Mouse (Mus musculus) brain, embryonic 14.5 days (tissue): Measurements from ENCODE around the gene P4htm.
"Not testable (repeated sequence)": the region's sequence is repeated elsewhere in the genome, so short reads cannot be mapped to it uniquely, and the experiment has no call there.

Source experiments
- CTCF ChIP-seq: fragments of 200-500 bp; IDR thresholded peaks from 2 replicates; pipeline ENCODE4 v1.5.1; 2012; ENCODE audit warnings: inconsistent platforms, mild to moderate bottlenecking, moderate library complexity, borderline replicate concordance; ENCODE audit not compliant: insufficient read depth, insufficient read length; ENCODE audit errors: extremely low read depth
- POLR2A ChIP-seq: fragments of 200-500 bp; IDR thresholded peaks from 2 replicates; pipeline ENCODE4 v1.6.1; 2012; ENCODE audit warnings: mild to moderate bottlenecking, inconsistent platforms, borderline replicate concordance; ENCODE audit not compliant: poor library complexity, insufficient read depth, insufficient read length, severe bottlenecking; ENCODE audit errors: extremely low read depth

DNA sequence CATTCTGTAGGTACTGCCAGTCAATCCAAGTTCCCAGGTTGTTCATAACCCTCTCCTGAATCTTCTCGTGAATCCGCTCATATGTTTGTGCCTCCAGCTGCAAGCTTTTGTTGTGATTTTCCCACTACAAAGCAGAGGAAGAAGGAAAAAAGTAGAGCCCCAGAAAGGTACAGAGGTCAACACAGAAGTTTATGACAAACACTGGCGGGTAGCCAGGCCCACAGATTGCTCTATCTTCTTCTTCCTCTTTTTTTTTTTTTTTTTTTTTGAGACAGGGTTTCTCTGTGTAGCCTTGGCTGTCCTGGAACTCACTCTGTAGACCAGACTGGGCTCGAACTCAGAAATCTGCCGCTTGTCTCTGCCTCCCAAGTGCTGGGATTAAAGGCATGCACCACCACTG, 10.5 kb upstream of the P4htm start:
- TF ChIP-seq CTCF, POLR2A: not testable (repeated sequence)
